Mouse (Mus musculus): ENCODE results near the gene Mog. TPM values are rescaled to one million over a fixed set of nuclear protein-coding genes. Genes with fewer than 3 reads are reported as not detected.

Gene Mog
- polyA plus RNA-seq, 1 experiment from 2014 or later = 1.1 TPM

Other genes with a start within 250 kb of the Mog start
- not detected in 2 replicates for gene H2-M10.6, start 211.2 kb downstream of the Mog start, polyA plus RNA-seq (2015; fragmentation: Nextera tagmentation; extraction: Ambion mirVana)
- gene Trim26, start 186.3 kb downstream of the Mog start, polyA plus RNA-seq (2015; fragmentation: Nextera tagmentation; extraction: Ambion mirVana) = 34.4 and 39.2 TPM in 2 replicates
- 0.30 and 0.41 TPM in 2 replicates for gene Trim15, start 156.2 kb downstream of the Mog start, polyA plus RNA-seq (2015; fragmentation: Nextera tagmentation; extraction: Ambion mirVana)
- 1.2 and 2.1 TPM in 2 replicates for gene Trim10, start 153.8 kb downstream of the Mog start, polyA plus RNA-seq (2015; fragmentation: Nextera tagmentation; extraction: Ambion mirVana)
- not detected in 2 replicates for gene Trim40, start 133.3 kb downstream of the Mog start, polyA plus RNA-seq (2015; fragmentation: Nextera tagmentation; extraction: Ambion mirVana)
- not detected in 2 replicates for gene Trim31, start 125.3 kb downstream of the Mog start, polyA plus RNA-seq (2015; fragmentation: Nextera tagmentation; extraction: Ambion mirVana)
- 0.21 and 0.83 TPM in 2 replicates for gene Rnf39, start 80.5 kb downstream of the Mog start, polyA plus RNA-seq (2015; fragmentation: Nextera tagmentation; extraction: Ambion mirVana)
- 161 and 162 TPM in 2 replicates for gene Ppp1r11, start 71.7 kb downstream of the Mog start, polyA plus RNA-seq (2015; fragmentation: Nextera tagmentation; extraction: Ambion mirVana)
- 92.3 and 95.3 TPM in 2 replicates for gene Znrd1, start 64.8 kb downstream of the Mog start, polyA plus RNA-seq (2015; fragmentation: Nextera tagmentation; extraction: Ambion mirVana)
- 6.0 and 6.9 TPM in 2 replicates for gene Znrd1as, start 64.8 kb downstream of the Mog start, polyA plus RNA-seq (2015; fragmentation: Nextera tagmentation; extraction: Ambion mirVana)
- gene 2410137M14Rik, start 42.2 kb downstream of the Mog start, polyA plus RNA-seq (2015; fragmentation: Nextera tagmentation; extraction: Ambion mirVana) = 0.48 TPM in 1 of 2 replicates, not detected in the other
- gene H2-M5, start 33.9 kb downstream of the Mog start, polyA plus RNA-seq (2015; fragmentation: Nextera tagmentation; extraction: Ambion mirVana) = 1.6 and 1.7 TPM in 2 replicates
- gene Zfp57, start 22.2 kb downstream of the Mog start, polyA plus RNA-seq (2015; fragmentation: Nextera tagmentation; extraction: Ambion mirVana) = 215 and 228 TPM in 2 replicates
- 30.1 and 35.2 TPM in 2 replicates for gene Gabbr1, start 22.6 kb upstream of the Mog start, polyA plus RNA-seq (2015; fragmentation: Nextera tagmentation; extraction: Ambion mirVana)
- gene Olfr90, start 65.1 kb upstream of the Mog start, polyA plus RNA-seq (2015; fragmentation: Nextera tagmentation; extraction: Ambion mirVana) = 0.09 and 0.10 TPM in 2 replicates
- gene Olfr91, start 74.9 kb upstream of the Mog start, polyA plus RNA-seq (2015; fragmentation: Nextera tagmentation; extraction: Ambion mirVana) = not detected in 2 replicates
- gene Olfr92, start 96.7 kb upstream of the Mog start, polyA plus RNA-seq (2015; fragmentation: Nextera tagmentation; extraction: Ambion mirVana) = not detected in 2 replicates
- not detected in 2 replicates for gene Olfr93, start 138.1 kb upstream of the Mog start, polyA plus RNA-seq (2015; fragmentation: Nextera tagmentation; extraction: Ambion mirVana)
- not detected in 2 replicates for gene Ubd, start 170.5 kb upstream of the Mog start, polyA plus RNA-seq (2015; fragmentation: Nextera tagmentation; extraction: Ambion mirVana)
- not detected in 2 replicates for gene Olfr94, start 177.6 kb upstream of the Mog start, polyA plus RNA-seq (2015; fragmentation: Nextera tagmentation; extraction: Ambion mirVana)
- not detected in 2 replicates for gene Olfr95, start 189.7 kb upstream of the Mog start, polyA plus RNA-seq (2015; fragmentation: Nextera tagmentation; extraction: Ambion mirVana)
- gene Olfr96, start 196.7 kb upstream of the Mog start, polyA plus RNA-seq (2015; fragmentation: Nextera tagmentation; extraction: Ambion mirVana) = not detected in 2 replicates
- not detected in 2 replicates for gene Olfr97, start 213.9 kb upstream of the Mog start, polyA plus RNA-seq (2015; fragmentation: Nextera tagmentation; extraction: Ambion mirVana)
- not detected in 2 replicates for gene Olfr98, start 240.4 kb upstream of the Mog start, polyA plus RNA-seq (2015; fragmentation: Nextera tagmentation; extraction: Ambion mirVana)
- 0.61 and 1.6 TPM in 2 replicates for gene H2-M3, start 246.8 kb upstream of the Mog start, polyA plus RNA-seq (2015; fragmentation: Nextera tagmentation; extraction: Ambion mirVana)